Mouse (Mus musculus): ENCODE measurements around the gene Misp. TPM values are rescaled to one million over a fixed set of nuclear protein-coding genes. Genes with fewer than 3 reads are reported as not detected.

Misp gene
- polyA plus RNA-seq, 1 experiment from 2014 or later: 10.6 TPM

DNA sequence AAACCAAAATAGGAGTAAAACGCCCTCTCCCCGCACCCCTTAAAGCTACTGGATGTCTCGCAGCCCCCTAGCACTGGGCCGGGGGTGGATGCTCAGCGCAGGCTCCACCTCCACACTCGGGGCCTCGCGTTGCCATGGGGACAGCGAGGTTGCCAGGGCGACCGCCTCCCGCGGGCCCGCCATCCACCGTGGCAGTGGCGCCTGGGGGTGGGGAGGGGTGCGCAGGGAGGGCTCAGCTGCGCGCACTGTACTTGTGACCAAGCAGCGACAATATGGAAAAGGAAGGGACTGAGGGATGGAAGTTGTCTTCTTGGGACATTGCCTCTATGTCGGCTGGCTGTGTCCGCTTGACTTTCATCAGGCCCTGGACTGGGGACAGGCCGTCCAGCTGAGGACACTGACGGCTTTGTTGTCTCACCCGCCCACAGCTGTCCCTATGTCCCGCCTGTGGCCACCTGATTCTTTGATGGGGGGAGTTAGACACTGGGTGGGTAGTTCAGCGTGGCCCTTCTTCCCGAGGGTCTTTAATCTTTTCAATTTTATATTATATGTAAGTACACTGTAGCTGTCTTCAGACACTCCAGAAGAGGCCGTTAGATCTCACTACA, 17.0 kb upstream of the Misp start:
- Histone ChIP-seq H3K27ac (ENCODE audit: low read length) (no peak overlapping the region), H3K27me3 (ENCODE audit: control insufficient read depth, insufficient read depth, low read depth, low read length) (no peaks in the 10 kb centered on the region), H3K4me3 (ENCODE audit: low read length) (no peak overlapping the region), H3K36me3 (ENCODE audit: control insufficient read depth, insufficient read depth, low read length) (no peaks in the 10 kb centered on the region), H3K9me3 (ENCODE audit: control insufficient read depth, low read length) (no peaks in the 10 kb centered on the region), H3K4me2 (ENCODE audit: low read depth, low read length) (no peak overlapping the region), H3K4me1 (replicated peaks; ENCODE audit: control insufficient read depth, insufficient read depth, low read length) (peaks cover 19% of the 10 kb centered on the region), H3K9ac (ENCODE audit: low read length) (no peak overlapping the region)
- WGBS: 14% methylated on average over 29 of the region's 29 CpGs
- peak; percentile 27; the same call in 1 of the 2 replicates for ATAC-seq (ENCODE audit: low read depth)

DNA sequence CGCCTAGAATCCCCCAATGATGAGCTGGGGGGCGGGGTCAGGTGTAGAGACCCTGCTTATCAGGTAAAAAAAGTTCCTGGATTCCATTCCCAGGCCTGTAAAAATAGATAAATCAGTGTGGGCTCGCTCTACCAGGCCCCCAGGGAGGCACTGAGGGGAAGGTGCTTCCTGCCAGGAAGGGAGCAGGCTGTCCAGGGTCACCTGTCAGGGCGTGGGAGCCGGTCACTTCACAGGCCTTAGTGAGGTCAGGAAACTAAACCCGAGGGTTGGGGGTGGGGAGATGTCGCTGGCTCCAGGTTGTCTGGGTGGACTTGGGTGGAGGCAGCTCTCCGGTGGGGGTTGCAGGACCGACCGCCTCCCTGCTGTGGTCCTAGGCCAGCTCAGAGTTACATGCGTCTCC, 15.2 kb upstream of the Misp start:
- 39% methylated on average over 11 of the region's 11 CpGs for WGBS
- Histone ChIP-seq H3K4me3 (ENCODE audit: low read length) (no peak overlapping the region), H3K9me3 (ENCODE audit: control insufficient read depth, low read length) (no peaks in the 10 kb centered on the region), H3K27ac (ENCODE audit: low read length) (no peak overlapping the region), H3K4me1 (replicated peaks; ENCODE audit: control insufficient read depth, insufficient read depth, low read length) (peaks cover 19% of the 10 kb centered on the region), H3K27me3 (ENCODE audit: control insufficient read depth, insufficient read depth, low read depth, low read length) (no peaks in the 10 kb centered on the region), H3K4me2 (ENCODE audit: low read depth, low read length) (no peak overlapping the region), H3K36me3 (ENCODE audit: control insufficient read depth, insufficient read depth, low read length) (0 out of 2 replicates have a peak, but pooled peaks cover 2% of the 10 kb centered on the region), H3K9ac (ENCODE audit: low read length) (no peak overlapping the region)
- no peak for ATAC-seq (ENCODE audit: low read depth)

- WGBS: 79% methylated on average over 9 of the region's 9 CpGs
- Histone ChIP-seq H3K4me2 (ENCODE audit: low read depth, low read length) (no peak overlapping the region), H3K27me3 (ENCODE audit: control insufficient read depth, insufficient read depth, low read depth, low read length) (no peaks in the 10 kb centered on the region), H3K4me3 (ENCODE audit: low read length) (no peak overlapping the region), H3K9me3 (ENCODE audit: control insufficient read depth, low read length) (no peaks in the 10 kb centered on the region), H3K27ac (ENCODE audit: low read length) (no peak overlapping the region), H3K36me3 (ENCODE audit: control insufficient read depth, insufficient read depth, low read length) (0 out of 2 replicates have a peak, but pooled peaks cover 2% of the 10 kb centered on the region), H3K9ac (ENCODE audit: low read length) (no peak overlapping the region), H3K4me1 (replicated peaks; ENCODE audit: control insufficient read depth, insufficient read depth, low read length) (peaks cover 19% of the 10 kb centered on the region)
- no peak for ATAC-seq (ENCODE audit: low read depth)
Measured at GRCm38 (mm10) chr10:79806331-79806730, 14.5 kb upstream of the Misp start.

- H3K27ac ChIP-seq (ENCODE audit: low read length): no peak overlapping the region
- H3K4me2 ChIP-seq (ENCODE audit: low read depth, low read length): no peak overlapping the region
- no peak overlapping the region for H3K4me3 ChIP-seq (ENCODE audit: low read length)
- H3K27me3 ChIP-seq (ENCODE audit: control insufficient read depth, insufficient read depth, low read depth, low read length): no peaks in the 10 kb centered on the region
- H3K36me3 ChIP-seq (ENCODE audit: control insufficient read depth, insufficient read depth, low read length): 0 out of 2 replicates have a peak, but pooled peaks cover 2% of the 10 kb centered on the region
- H3K4me1 ChIP-seq (replicated peaks; ENCODE audit: control insufficient read depth, insufficient read depth, low read length): peaks cover 18% of the 10 kb centered on the region
- ATAC-seq (ENCODE audit: low read depth): no peak
- H3K9me3 ChIP-seq (ENCODE audit: control insufficient read depth, low read length): no peaks in the 10 kb centered on the region
- no peak overlapping the region for H3K9ac ChIP-seq (ENCODE audit: low read length)
- WGBS: 77% methylated on average over 10 of the region's 10 CpGs
Measured at GRCm38 (mm10) chr10:79806972-79807371, 13.8 kb upstream of the Misp start.

GRCm38 (mm10) chr10:79807826-79808225, 13.0 kb upstream of the Misp start:
- peak overlapping the region; percentile 80 for H3K27ac ChIP-seq (ENCODE audit: low read length)
- H3K9me3 ChIP-seq (ENCODE audit: control insufficient read depth, low read length): no peaks in the 10 kb centered on the region
- H3K4me2 ChIP-seq (ENCODE audit: low read depth, low read length): no peak overlapping the region
- H3K4me3 ChIP-seq (ENCODE audit: low read length): no peak overlapping the region
- ATAC-seq (ENCODE audit: low read depth): peak; percentile 40
- H3K4me1 ChIP-seq (replicated peaks; ENCODE audit: control insufficient read depth, insufficient read depth, low read length): peaks cover 9% of the 10 kb centered on the region
- H3K27me3 ChIP-seq (ENCODE audit: control insufficient read depth, insufficient read depth, low read depth, low read length): no peaks in the 10 kb centered on the region
- WGBS: 64% methylated on average over 11 of the region's 11 CpGs
- no peak overlapping the region for H3K9ac ChIP-seq (ENCODE audit: low read length)
- H3K36me3 ChIP-seq (ENCODE audit: control insufficient read depth, insufficient read depth, low read length): 0 out of 2 replicates have a peak, but pooled peaks cover 2% of the 10 kb centered on the region

DNA sequence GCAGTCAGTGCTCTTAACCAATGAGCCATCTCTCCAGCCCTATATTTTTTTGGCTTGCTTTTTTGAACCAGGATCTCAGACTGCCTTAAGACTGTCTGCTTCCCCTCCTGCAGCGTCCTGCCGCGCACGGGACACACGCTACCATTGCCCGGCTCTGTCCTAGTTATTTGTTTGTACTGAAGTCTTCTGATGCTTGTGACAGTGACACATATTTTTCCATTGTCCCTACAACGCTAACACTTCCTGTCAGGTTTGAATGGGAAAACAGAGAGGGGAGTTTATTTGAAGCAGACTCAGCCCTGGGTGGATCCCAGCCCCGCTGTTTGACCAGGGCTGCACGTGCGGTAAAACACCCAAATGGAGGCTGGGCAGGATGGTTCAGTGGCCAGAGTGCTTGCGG, 12.1 kb upstream of the Misp start:
- Histone ChIP-seq H3K4me1 (replicated peaks; ENCODE audit: control insufficient read depth, insufficient read depth, low read length) (peaks cover 5% of the 10 kb centered on the region; the same call in 1 of the 2 replicates), H3K27ac (ENCODE audit: low read length) (peak overlapping the region; percentile 80), H3K36me3 (ENCODE audit: control insufficient read depth, insufficient read depth, low read length) (0 out of 2 replicates have a peak, but pooled peaks cover 2% of the 10 kb centered on the region), H3K4me3 (ENCODE audit: low read length) (no peak overlapping the region), H3K9me3 (ENCODE audit: control insufficient read depth, low read length) (no peaks in the 10 kb centered on the region), H3K9ac (ENCODE audit: low read length) (no peak overlapping the region), H3K27me3 (ENCODE audit: control insufficient read depth, insufficient read depth, low read depth, low read length) (no peaks in the 10 kb centered on the region), H3K4me2 (ENCODE audit: low read depth, low read length) (no peak overlapping the region)
- ATAC-seq (ENCODE audit: low read depth): peak; percentile 32; the same call in 1 of the 2 replicates
- WGBS: 75% methylated on average over 11 of the region's 11 CpGs

DNA sequence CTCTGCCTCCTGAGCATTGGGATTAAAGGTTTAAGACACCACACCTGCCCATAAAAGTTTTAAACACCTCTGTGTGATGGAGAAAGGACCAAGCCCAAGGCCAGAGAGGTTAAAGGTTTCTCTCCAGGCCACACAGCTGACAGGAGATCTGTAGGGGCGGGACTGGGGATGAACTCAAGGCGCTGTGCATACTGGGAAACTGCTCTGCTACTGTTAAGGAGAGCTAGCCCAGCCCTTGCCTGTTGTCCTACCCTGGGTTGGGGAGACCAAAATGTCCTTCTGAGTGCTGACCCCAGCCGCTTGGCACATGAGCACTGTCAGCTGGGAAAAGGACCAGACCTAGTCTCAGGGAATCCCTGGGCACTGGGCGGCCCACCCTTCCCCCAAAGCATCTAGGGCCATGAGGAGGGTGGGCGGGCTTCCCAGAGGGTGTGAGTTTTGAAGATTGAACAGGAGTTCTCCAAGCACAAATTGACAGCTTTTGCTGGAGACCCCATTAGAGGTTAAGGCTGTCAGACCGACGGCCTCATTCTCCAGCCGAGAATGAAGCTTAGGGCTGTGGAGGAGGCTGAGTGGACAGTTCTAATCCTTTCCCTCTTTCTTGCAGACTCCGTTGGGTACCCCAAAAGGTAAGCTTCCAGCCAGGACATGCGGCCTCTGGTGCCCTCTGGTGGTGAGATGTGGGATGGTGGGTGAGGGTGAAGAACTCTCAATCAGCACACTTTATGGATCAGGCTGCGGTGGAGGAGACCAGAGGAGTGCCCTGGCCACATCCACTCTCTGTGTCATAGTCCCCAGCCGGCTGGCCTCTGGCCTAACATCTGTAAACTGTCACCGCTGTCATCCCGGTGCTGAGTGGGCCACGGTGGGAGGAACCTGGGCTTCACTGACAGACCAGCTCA, 8.8 kb upstream of the Misp start:
- Histone ChIP-seq H3K4me1 (replicated peaks; ENCODE audit: control insufficient read depth, insufficient read depth, low read length) (no peaks in the 10 kb centered on the region; the same call in 1 of the 2 replicates), H3K36me3 (ENCODE audit: control insufficient read depth, insufficient read depth, low read length) (0 out of 2 replicates have a peak, but pooled peaks cover 2% of the 10 kb centered on the region)

DNA sequence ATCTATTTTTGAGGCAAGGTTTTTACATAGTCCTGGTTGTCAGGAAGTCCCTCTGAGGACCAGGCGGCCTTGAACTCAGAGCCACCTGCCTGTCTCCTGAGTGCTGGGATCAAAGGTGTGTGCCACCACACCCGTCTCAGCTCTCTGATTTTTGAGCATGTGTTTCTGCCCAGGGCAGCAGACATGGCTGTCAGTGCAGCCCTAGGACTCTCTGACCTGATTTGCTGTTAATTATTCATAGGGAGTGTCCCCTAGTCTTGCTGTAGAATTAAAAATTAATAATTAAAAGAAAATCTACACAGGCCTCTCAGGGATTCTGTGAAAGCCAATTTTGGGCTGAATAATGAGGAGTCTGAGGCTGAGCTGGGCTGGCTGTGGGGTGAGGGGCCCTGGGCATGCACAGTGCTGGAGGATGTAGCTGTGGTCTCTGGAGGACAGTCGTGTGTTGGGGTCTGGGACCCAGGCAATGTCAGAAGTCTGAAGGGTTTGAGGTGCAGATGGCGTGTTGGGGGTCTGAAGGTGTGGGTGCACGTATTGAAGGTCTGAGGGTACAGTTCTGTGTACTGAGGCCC, 6.4 kb upstream of the Misp start:
- Histone ChIP-seq H3K36me3 (ENCODE audit: control insufficient read depth, insufficient read depth, low read length) (0 out of 2 replicates have a peak, but pooled peaks cover 2% of the 10 kb centered on the region), H3K4me3 (ENCODE audit: low read length) (no peak overlapping the region), H3K9me3 (ENCODE audit: control insufficient read depth, low read length) (no peaks in the 10 kb centered on the region), H3K4me1 (replicated peaks; ENCODE audit: control insufficient read depth, insufficient read depth, low read length) (no peaks in the 10 kb centered on the region), H3K27ac (ENCODE audit: low read length) (no peak overlapping the region), H3K4me2 (ENCODE audit: low read depth, low read length) (no peak overlapping the region), H3K27me3 (ENCODE audit: control insufficient read depth, insufficient read depth, low read depth, low read length) (no peaks in the 10 kb centered on the region), H3K9ac (ENCODE audit: low read length) (no peak overlapping the region)
- ATAC-seq (ENCODE audit: low read depth): no peak
- 77% methylated on average over 5 of the region's 5 CpGs for WGBS

More for the DNA sequence above, 8.8 kb upstream of the Misp start:
- WGBS: 30% methylated on average over 15 of the region's 15 CpGs
- no peak overlapping the region for H3K4me3 ChIP-seq (ENCODE audit: low read length)
- H3K9ac ChIP-seq (ENCODE audit: low read length): no peak overlapping the region
- no peak overlapping the region for H3K27ac ChIP-seq (ENCODE audit: low read length)
- no peak overlapping the region for H3K4me2 ChIP-seq (ENCODE audit: low read depth, low read length)
- no peaks in the 10 kb centered on the region for H3K27me3 ChIP-seq (ENCODE audit: control insufficient read depth, insufficient read depth, low read depth, low read length)
- H3K9me3 ChIP-seq (ENCODE audit: control insufficient read depth, low read length): no peaks in the 10 kb centered on the region
- ATAC-seq (ENCODE audit: low read depth): peak; percentile 51

Data from lung, embryonic 16.5 days (tissue).